Mouse (Mus musculus) liver, adult 2 months (tissue): ENCODE measurements around the gene Kif5c.

Source experiments
- CTCF ChIP-seq: fragments of 200-500 bp; IDR thresholded peaks from 2 replicates; pipeline ENCODE4 v1.5.1; 2011; ENCODE audit warnings: low read depth, low read length, control low read depth
- POLR2A ChIP-seq: fragments of 200-500 bp; IDR thresholded peaks from 2 replicates; pipeline ENCODE4 v1.6.1; 2011; ENCODE audit warnings: low read length, control low read depth; ENCODE audit not compliant: insufficient read depth; ENCODE audit errors: extremely low read depth

DNA sequence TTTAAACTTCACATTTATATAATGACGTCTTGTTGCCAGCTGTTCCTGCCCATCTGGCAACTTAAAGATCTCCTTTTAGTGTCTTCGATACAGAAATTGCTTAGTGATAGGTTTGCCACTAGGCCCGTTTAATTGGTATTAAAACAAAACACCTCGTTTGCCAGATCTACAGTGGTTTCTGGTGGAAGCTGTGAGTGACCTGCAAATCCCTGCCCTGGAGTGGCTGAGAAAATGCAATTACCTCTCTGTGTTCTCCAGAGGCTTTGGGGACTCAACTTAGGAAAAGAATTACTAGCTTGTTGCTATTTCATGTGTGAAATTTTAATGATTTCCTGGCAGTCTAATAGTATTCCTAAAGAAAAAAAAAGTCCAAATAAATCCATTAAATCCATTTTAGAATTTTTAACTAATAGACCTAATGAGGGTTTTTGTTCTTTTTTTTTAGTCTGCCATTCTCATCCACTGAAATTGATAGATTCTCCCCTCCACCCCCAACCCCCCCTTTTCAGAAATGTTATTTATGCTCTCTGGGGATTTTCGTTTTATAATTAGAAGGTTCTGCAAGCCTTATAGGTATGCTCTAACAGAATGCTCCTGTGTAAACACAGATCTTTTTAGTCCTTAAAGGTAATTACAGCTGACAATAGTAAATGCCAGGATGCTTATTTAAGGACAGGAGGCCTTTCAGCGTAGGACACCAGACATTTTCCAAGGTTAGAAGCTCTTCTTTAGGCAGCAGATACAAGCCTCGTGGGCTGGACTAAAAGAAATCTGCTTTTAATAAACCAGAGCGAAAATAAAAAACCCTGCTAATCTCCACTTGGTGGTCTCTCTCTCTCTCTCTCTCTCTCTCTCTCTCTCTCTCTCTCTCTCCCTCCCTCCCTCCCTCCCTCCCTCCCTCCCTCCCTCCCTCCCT, 100.1 kb downstream of the Kif5c start:
- TF ChIP-seq CTCF (no peak), POLR2A (no peak)
